Mouse (Mus musculus) liver, embryonic 18 days (tissue): ENCODE results near the gene Pdcl. TPM values are rescaled to one million over a fixed set of nuclear protein-coding genes. Genes with fewer than 3 reads are reported as not detected.

Experiments used
- polyA plus RNA-seq: library from polyadenylated mRNA; depleted of rRNA; stranded (reverse); fragments of >200 nt; gene quantifications from 2 replicates; pipeline ENCODE4 v1.2.3, GENCODE M21; 2012; rRNA removed

Pdcl gene
- 8.2 and 8.5 TPM in 2 replicates for polyA plus RNA-seq

GRCm38 (mm10) chr2:37358633-37359540 is at the start of gene Pdcl:
Pdcl (minus strand) TSS chr2:37359332.

GRCm38 (mm10) chr2:37326215-37326614 is 32.9 kb downstream of the Pdcl start, which contains the start of gene Olfr368:
Olfr368 (plus strand) TSS chr2:37326515.

Other genes with a start within 250 kb of the Pdcl start
- not detected in 2 replicates for gene Olfr362, start 241.4 kb downstream of the Pdcl start, polyA plus RNA-seq
- gene Olfr364-ps1, start 220.0 kb downstream of the Pdcl start, polyA plus RNA-seq, result not detected in 2 replicates
- not detected in 2 replicates for gene Olfr365, start 171.1 kb downstream of the Pdcl start, polyA plus RNA-seq
- gene Olfr366, start 147.8 kb downstream of the Pdcl start, polyA plus RNA-seq, result not detected in 2 replicates
- not detected in 2 replicates for gene Olfr368, start 32.8 kb downstream of the Pdcl start, polyA plus RNA-seq
- gene Rc3h2, start 63.6 kb upstream of the Pdcl start, polyA plus RNA-seq, result 3.7 and 4.3 TPM in 2 replicates
- gene Zbtb26, start 83.8 kb upstream of the Pdcl start, polyA plus RNA-seq, result 2.1 and 2.6 TPM in 2 replicates
- gene Zbtb6, start 83.8 kb upstream of the Pdcl start, polyA plus RNA-seq, result 2.7 TPM in 2 replicates
- 5.5 and 5.6 TPM in 2 replicates for gene Rabgap1, start 83.9 kb upstream of the Pdcl start, polyA plus RNA-seq
- gene Gpr21, start 157.0 kb upstream of the Pdcl start, polyA plus RNA-seq, result 0.03 and 0.04 TPM in 2 replicates